Mouse (Mus musculus): ENCODE results near the gene Mrgprb8. TPM values are rescaled to one million over a fixed set of nuclear protein-coding genes. Genes with fewer than 3 reads are reported as not detected.
"Not testable (repeated sequence)": the region's sequence is repeated elsewhere in the genome, so short reads cannot be mapped to it uniquely, and the experiment has no call there.

The Mrgprb8 gene
- polyA plus RNA-seq (2015; fragmentation: Nextera tagmentation; extraction: Ambion mirVana), result not detected in 2 replicates

GRCm38 (mm10) chr7:48388226-48388625 lies at the start of gene Mrgprb8:
Gene Mrgprb8 (plus strand): TSS chr7:48388526.
- Histone ChIP-seq H3K4me1 (ENCODE audit: insufficient read depth) (no peaks in the 10 kb centered on the region), H3K27me3 (ENCODE audit: insufficient read depth, low read length) (no peaks in the 10 kb centered on the region), H3K4me3 (ENCODE audit: low read depth, low read length) (no peak within 1 kb of the TSS), H3K4me2 (ENCODE audit: low read depth, low read length) (no peak within 1 kb of the TSS), H3K9ac (replicated peaks) (no peak within 1 kb of the TSS), H3K36me3 (replicated peaks; ENCODE audit: insufficient read depth, low read length) (no peaks in the 10 kb centered on the region), H3K9me3 (ENCODE audit: low read length) (peaks cover 2% of the 10 kb centered on the region; the same call in 1 of the 2 replicates), H3K27ac (ENCODE audit: low read depth) (no peak within 1 kb of the TSS)
- ATAC-seq, result no peak
- TF ChIP-seq EP300 (IDR thresholded peaks at IDR 0.05; ENCODE audit: low read depth) (no peak), CTCF (IDR thresholded peaks at IDR 0.05; ENCODE audit: low read depth) (no peak)
- WGBS (ENCODE audit: insufficient replicate concordance), result 54% methylated on average over 2 of the region's 2 CpGs
- DNase-seq, result no peak

DNA sequence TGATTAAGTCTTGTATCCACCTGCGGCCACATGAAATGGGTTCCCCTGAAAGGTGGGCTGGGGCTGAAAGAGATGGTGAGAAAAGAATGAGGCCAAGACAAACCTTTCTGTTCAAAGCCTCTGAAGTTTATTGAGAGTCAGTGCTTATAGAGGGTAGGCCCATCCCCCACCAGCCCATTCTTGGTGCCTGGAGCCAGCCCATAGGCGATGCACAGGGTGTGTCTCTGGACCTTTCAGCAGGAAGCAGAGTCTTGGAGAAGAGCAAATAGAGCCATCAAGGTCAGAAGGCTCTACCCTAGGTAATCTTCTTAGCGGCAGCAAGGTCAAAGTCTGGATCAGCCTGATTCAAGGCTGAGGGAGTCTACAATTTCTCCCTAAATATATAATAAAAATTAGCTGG lies 47.6 kb downstream of the Mrgprb8 start:
- H3K4me3 ChIP-seq (ENCODE audit: low read depth, low read length); H3K4me2 ChIP-seq (ENCODE audit: low read depth, low read length); H3K36me3 ChIP-seq (replicated peaks; ENCODE audit: insufficient read depth, low read length); H3K4me1 ChIP-seq (ENCODE audit: insufficient read depth); H3K27ac ChIP-seq (ENCODE audit: low read depth); H3K9me3 ChIP-seq (ENCODE audit: low read length); H3K27me3 ChIP-seq (ENCODE audit: insufficient read depth, low read length); ATAC-seq; DNase-seq; H3K9ac ChIP-seq (replicated peaks): not testable (repeated sequence)
- 59% methylated on average over 3 of the region's 3 CpGs for WGBS (ENCODE audit: insufficient replicate concordance)

DNA sequence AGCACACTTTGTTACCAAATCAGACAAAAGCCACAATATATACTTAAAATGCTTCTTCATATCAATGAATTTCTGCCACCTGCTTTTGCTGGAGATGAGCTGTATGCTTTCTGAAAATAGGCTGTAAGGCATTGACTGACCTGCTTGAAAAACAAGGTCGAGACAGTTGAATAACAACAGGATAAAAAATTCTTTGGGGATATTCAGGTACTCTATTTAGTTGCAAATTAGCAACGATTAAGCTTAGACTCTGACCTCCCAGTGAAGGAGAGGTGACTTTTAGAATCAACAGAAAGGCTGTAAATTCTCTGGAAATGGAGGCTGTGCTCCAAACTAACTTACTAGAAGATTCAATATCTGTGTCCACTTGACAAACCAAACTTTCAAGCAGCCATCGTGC lies 48.3 kb downstream of the Mrgprb8 start:
- H3K27ac ChIP-seq (ENCODE audit: low read depth), result no peak overlapping the region
- no peak for DNase-seq
- ATAC-seq, result no peak
- no peaks in the 10 kb centered on the region for H3K27me3 ChIP-seq (ENCODE audit: insufficient read depth, low read length)
- WGBS (ENCODE audit: insufficient replicate concordance), result 43% methylated on average over 3 of the region's 3 CpGs
- H3K4me2 ChIP-seq (ENCODE audit: low read depth, low read length), result no peak overlapping the region
- no peak overlapping the region for H3K9ac ChIP-seq (replicated peaks)
- H3K36me3 ChIP-seq (replicated peaks; ENCODE audit: insufficient read depth, low read length), result no peaks in the 10 kb centered on the region
- H3K9me3 ChIP-seq (ENCODE audit: low read length), result peaks cover 2% of the 10 kb centered on the region; the same call in 1 of the 2 replicates
- H3K4me3 ChIP-seq (ENCODE audit: low read depth, low read length), result no peak overlapping the region
- no peaks in the 10 kb centered on the region for H3K4me1 ChIP-seq (ENCODE audit: insufficient read depth)
- TF ChIP-seq EP300 (IDR thresholded peaks at IDR 0.05; ENCODE audit: low read depth), result no peak
- no peak for TF ChIP-seq CTCF (IDR thresholded peaks at IDR 0.05; ENCODE audit: low read depth)

Other genes starting within 250 kb of the Mrgprb8 start
- gene Mrgprb5, start 219.5 kb upstream of the Mrgprb8 start, polyA plus RNA-seq (2015; fragmentation: Nextera tagmentation; extraction: Ambion mirVana), result not detected in 2 replicates
- gene Mrgprb4, start 189.2 kb upstream of the Mrgprb8 start, polyA plus RNA-seq (2015; fragmentation: Nextera tagmentation; extraction: Ambion mirVana), result not detected in 2 replicates
- gene Mrgprb1, start 67.8 kb downstream of the Mrgprb8 start, polyA plus RNA-seq (2015; fragmentation: Nextera tagmentation; extraction: Ambion mirVana), result 0.04 TPM in 1 of 2 replicates, not detected in the other
- not detected in 2 replicates for gene Mrgprx2, start 110.8 kb downstream of the Mrgprb8 start, polyA plus RNA-seq (2015; fragmentation: Nextera tagmentation; extraction: Ambion mirVana)
- 0.06 TPM in 1 of 2 replicates, not detected in the other for gene Mrgprb2, start 169.6 kb downstream of the Mrgprb8 start, polyA plus RNA-seq (2015; fragmentation: Nextera tagmentation; extraction: Ambion mirVana)

Measured in liver, postnatal 0 days (tissue).